Mouse (Mus musculus): ENCODE data around the gene Chmp2a.

GRCm38 (mm10) chr7:13032541-13032940, 2.1 kb downstream of the Chmp2a start:
- TF ChIP-seq CTCF (IDR thresholded peaks at IDR 0.05; ENCODE audit: extremely low read depth, insufficient read depth, insufficient read length, insufficient replicate concordance), result no peak
- TF ChIP-seq POLR2A (IDR thresholded peaks at IDR 0.05; ENCODE audit: low read depth, low read length), result no peak

All from spleen, adult 2 months (tissue).